Mouse (Mus musculus) C2C12 (cell line): ENCODE data around the gene Grin2a. TPM values are rescaled to one million over a fixed set of nuclear protein-coding genes. Genes with fewer than 3 reads are reported as not detected.

Experiments used
- H3K27me3 ChIP-seq: one replicate; pipeline ENCODE4 v1.6.1; 2011; ENCODE audit not compliant: control insufficient read depth, insufficient read depth, insufficient read length
- H3K36me3 ChIP-seq: one replicate; pipeline ENCODE4 v1.6.1; 2011; ENCODE audit not compliant: control insufficient read depth, insufficient read depth
- H3K4me3 ChIP-seq: one replicate; pipeline ENCODE4 v1.5.1; 2011; ENCODE audit warnings: mild to moderate bottlenecking, control low read depth; ENCODE audit not compliant: poor library complexity, insufficient read depth, severe bottlenecking
- H3K79me2 ChIP-seq: one replicate; pipeline ENCODE4 v1.6.1; 2011; ENCODE audit not compliant: control insufficient read depth, insufficient read depth
- H3K79me3 ChIP-seq: one replicate; pipeline ENCODE4 v1.6.1; 2011; ENCODE audit warnings: low read depth, control low read depth
- H3ac ChIP-seq: one replicate; pipeline ENCODE3; 2011; ENCODE audit warnings: low read depth; ENCODE audit not compliant: control insufficient read depth, insufficient read length
- CEBPB ChIP-seq: IDR thresholded peaks from one replicate; pipeline ENCODE4 v1.6.1; 2011; ENCODE audit warnings: low read depth, mild to moderate bottlenecking, control low read depth, moderate library complexity
- CTCF ChIP-seq: IDR thresholded peaks from one replicate; pipeline ENCODE4 v1.5.1; 2011; ENCODE audit not compliant: control insufficient read depth, insufficient read depth, insufficient read length
- FOSL1 ChIP-seq: IDR thresholded peaks from one replicate; pipeline ENCODE4 v1.8.0; 2011; ENCODE audit warnings: mild to moderate bottlenecking, low read length; ENCODE audit not compliant: poor library complexity, insufficient read depth, severe bottlenecking
- MAX ChIP-seq: IDR thresholded peaks from one replicate; pipeline ENCODE4 v1.6.1; 2011; ENCODE audit warnings: mild to moderate bottlenecking, control low read depth
- MYOD1 ChIP-seq: IDR thresholded peaks from one replicate; pipeline ENCODE4 v1.6.1; 2011; ENCODE audit warnings: low read depth; ENCODE audit not compliant: control insufficient read depth, insufficient read length
- MYOG ChIP-seq: IDR thresholded peaks from one replicate; pipeline ENCODE4 v1.6.1; 2011; ENCODE audit not compliant: control insufficient read depth, insufficient read length; ENCODE audit errors: extremely low read depth
- USF1 ChIP-seq: IDR thresholded peaks from one replicate; pipeline ENCODE4 v1.6.1; 2011; ENCODE audit warnings: low read depth, mild to moderate bottlenecking, control low read depth, moderate library complexity
- polyA plus RNA-seq: library from polyadenylated mRNA; unstranded; fragments of >200 nt; fragmentation: generic; extraction: Trizol; gene quantifications from one replicate; pipeline ENCODE4 v1.2.1, GENCODE M21; 2012; ENCODE audit warnings: missing spikeins

Gene Grin2a
- polyA plus RNA-seq, 1 experiment: 0.01 TPM

DNA sequence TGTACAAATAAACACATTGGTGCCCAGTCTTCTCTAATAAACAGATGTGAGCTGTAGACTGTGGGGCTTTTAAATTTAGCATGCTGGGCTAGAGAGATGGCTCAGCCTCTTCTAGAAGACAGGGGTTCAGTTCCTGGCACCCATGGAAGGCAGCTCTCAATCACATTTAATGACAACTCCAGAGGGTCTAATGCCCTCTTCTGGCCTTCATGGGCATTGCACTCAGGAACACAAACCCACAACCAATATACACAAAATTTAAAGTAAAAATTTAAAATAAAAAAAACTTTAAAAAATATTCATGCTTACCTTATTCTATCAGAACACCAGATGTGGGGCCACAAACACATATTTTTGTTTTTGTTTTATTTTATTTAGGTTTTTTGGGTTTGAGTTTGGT lies 2.6 kb upstream of the Grin2a start:
- TF ChIP-seq FOSL1 (no peak), MYOG (no peak), USF1 (no peak), CTCF (no peak), MYOD1 (no peak), CEBPB (no peak), MAX (no peak)
- no peak overlapping the region for H3ac ChIP-seq
- H3K79me2 ChIP-seq: no peaks in the 10 kb centered on the region
- H3K36me3 ChIP-seq: no peaks in the 10 kb centered on the region
- no peak overlapping the region for H3K4me3 ChIP-seq
- H3K79me3 ChIP-seq: no peaks in the 10 kb centered on the region
- peaks cover 22% of the 10 kb centered on the region for H3K27me3 ChIP-seq

DNA sequence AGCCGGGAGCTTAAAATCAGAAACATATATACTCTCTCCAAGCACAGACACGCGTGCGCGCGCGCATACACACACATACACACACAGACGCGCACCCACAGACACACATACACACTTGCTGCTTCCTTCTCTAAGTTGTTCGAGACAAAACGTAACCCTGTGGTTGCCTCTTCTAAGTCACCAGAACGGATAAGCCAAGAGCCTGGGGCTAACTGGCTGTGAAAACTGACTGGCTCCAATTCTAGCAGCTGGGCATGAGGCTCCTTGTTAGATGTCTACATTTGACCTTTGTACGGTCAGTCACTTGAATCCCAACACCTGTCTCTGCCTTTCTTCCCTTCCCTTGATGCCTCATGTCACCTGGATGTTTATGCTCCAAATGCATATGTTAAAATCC lies 452 bp upstream of the Grin2a start:
- H3K79me2 ChIP-seq: no peaks in the 10 kb centered on the region
- no peaks in the 10 kb centered on the region for H3K79me3 ChIP-seq
- no peak overlapping the region for H3K4me3 ChIP-seq
- TF ChIP-seq CTCF (no peak), USF1 (no peak), MYOD1 (no peak), FOSL1 (no peak), MAX (no peak), MYOG (no peak), CEBPB (no peak)
- H3K36me3 ChIP-seq: no peaks in the 10 kb centered on the region
- peaks cover 20% of the 10 kb centered on the region for H3K27me3 ChIP-seq
- H3ac ChIP-seq: no peak overlapping the region

DNA sequence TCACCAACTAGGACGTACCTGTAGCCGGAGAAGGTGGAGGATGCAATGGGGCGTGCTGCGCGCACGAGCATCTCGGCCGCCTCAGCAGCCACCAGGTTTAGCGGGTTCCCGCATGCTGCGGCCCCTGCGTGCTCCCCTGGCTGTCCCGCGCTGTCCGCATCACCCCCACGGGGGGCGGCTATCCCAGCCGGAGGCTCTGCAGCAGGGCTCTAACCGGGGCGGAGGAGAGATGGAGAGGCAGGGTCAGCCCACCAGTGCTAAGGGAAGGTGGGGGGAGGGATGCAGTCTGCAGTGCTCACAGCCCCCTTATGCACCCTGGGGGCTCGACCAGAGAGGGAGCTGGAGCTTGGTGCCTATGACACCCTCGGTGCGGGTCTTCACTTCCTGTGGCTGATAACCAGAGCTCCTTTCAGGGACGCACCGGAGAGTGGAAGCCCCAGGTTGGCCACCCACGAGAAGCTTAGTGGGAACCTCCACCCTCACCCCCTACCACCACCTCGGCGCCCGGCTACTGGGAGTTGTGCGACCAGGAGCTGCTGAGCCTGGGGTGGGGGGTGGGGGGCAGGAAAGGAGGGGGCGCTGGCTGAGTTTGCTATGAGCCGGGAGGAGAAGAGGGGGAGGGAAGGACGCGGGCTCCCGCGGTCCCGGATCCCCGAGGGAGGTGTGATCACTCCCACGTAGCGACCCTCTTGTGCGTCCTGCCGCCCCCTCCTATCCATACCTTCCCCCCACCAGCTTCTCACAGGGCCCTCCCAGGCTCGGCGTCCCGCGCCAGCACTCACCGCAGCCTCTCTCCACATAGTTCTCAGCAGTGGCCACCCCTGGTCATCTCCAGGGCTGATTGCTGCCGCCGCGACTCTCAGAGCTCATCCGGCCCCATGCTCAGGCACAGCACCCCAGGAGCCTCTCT lies 1.1 kb downstream of the Grin2a start:
- TF ChIP-seq FOSL1: no peak
- no peak for TF ChIP-seq USF1
- TF ChIP-seq MYOD1: no peak
- TF ChIP-seq CTCF: no peak
- no peak for TF ChIP-seq MYOG
- no peak for TF ChIP-seq MAX
- no peak for TF ChIP-seq CEBPB
- Histone ChIP-seq H3K79me2 (no peaks in the 10 kb centered on the region), H3K27me3 (peaks cover 20% of the 10 kb centered on the region), H3ac (no peak overlapping the region), H3K4me3 (no peak overlapping the region), H3K36me3 (no peaks in the 10 kb centered on the region), H3K79me3 (no peaks in the 10 kb centered on the region)

DNA sequence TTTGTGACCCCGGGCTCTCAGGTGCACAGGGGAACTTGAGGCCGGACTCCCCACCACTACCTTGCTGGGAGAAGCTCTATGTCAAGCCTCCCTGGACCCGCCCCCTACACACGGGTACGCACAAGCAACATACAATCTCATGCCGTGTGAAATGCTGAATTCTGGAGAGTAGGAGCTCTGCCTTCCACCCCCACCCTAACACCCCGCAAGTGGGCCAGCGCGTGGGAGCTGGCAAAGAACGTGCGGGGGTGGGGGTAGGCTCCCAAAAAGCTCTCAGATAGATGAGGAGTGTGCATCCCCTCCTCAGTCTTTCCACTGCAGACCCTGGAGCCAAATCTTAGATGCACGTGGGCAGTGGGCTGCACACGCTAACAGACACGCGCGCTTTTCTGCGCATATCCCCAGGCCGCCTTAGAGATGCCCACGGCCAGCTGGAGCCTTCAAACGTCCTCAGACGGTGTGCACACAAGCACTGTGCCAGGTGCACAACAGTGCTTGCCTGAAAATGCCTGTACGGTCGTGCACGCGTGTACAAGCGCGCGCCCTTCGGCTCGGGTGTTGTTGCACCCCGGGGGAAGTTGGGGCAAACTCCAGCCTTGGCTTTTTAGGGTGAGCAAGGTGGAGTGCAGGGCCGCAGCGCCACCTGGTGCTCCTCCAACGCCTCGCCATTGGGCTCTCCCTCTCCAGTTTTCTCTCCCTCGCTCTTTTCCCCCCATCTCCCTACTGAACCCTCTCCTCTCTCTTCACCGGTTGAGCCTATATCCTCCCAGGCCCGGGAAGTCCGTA lies 1.9 kb downstream of the Grin2a start:
- TF ChIP-seq USF1 (no peak), CTCF (peak; percentile 90), MYOG (no peak)
- no peaks in the 10 kb centered on the region for H3K36me3 ChIP-seq
- H3K79me2 ChIP-seq: no peaks in the 10 kb centered on the region
- H3K27me3 ChIP-seq: peaks cover 20% of the 10 kb centered on the region
- no peak overlapping the region for H3K4me3 ChIP-seq
- no peak overlapping the region for H3ac ChIP-seq
- no peaks in the 10 kb centered on the region for H3K79me3 ChIP-seq

DNA sequence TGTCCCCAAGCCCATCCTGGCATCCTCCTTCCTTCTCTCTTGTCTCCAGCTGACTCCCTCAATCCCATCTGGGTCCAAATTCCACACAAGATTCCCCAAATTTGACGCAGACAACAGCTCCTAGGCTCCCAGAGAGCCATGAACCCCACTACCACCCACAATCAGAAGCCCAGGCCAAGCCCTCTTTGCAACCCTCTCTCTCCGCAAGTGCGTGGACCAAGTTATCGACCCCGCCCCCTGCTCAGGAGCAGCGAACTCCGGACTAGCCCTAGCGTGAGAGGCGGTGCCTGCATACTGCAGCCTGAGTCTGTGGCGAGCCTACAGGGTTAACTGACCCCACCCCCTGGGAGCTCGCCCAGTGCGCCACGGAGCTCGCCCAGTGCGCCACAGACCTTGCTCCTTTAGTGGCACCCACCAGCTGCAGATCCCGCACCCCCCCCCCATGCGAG lies 2.6 kb downstream of the Grin2a start:
- Histone ChIP-seq H3K79me3 (no peaks in the 10 kb centered on the region), H3K4me3 (no peak overlapping the region), H3ac (no peak overlapping the region), H3K27me3 (peaks cover 20% of the 10 kb centered on the region), H3K79me2 (no peaks in the 10 kb centered on the region), H3K36me3 (no peaks in the 10 kb centered on the region)
- TF ChIP-seq MYOD1: no peak
- TF ChIP-seq MYOG: no peak
- no peak for TF ChIP-seq FOSL1
- TF ChIP-seq CEBPB: no peak
- no peak for TF ChIP-seq USF1
- no peak for TF ChIP-seq CTCF
- TF ChIP-seq MAX: no peak
